16 mouse cellular contexts compared by ENCODE assay signal in the genomic region with DNA sequence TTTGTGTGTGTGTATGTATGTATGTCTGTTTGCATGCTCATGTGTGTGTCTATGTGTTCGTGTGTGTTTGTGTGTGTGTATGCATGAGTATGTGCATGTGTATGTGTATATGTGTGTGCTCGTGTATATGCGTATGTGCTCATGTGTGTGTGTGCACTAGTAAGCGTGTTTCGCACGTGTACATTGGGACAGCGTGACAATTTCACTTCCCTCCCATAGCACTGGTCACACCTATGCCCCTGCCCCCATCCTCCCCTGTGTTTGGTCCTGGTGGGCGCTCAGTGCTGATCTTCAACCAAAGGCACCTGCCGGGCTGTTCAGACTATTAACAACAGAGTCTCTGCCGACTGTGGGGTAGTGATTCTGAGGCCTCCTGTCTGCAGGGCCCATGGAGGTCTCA. TPM values are rescaled to one million over a fixed set of nuclear protein-coding genes. Genes with fewer than 3 reads are reported as not detected.
"Had no signal": no experiment of that assay in that cellular context is flagged by ENCODE, and none has a peak within 500 bp of the region (broad histone marks: within the 10 kb centered on the region; RNA-seq: fewer than 3 reads in every experiment).

No protein-coding gene starts in this region.

- H3K9ac ChIP-seq: liver, embryonic 14.5 days; neural tube, embryonic 12.5 days; stomach, embryonic 15.5 days had no signal

- DNase-seq: kidney, adult 9 months; kidney, postnatal 10 days; kidney, postnatal 4 days; layer of hippocampus, postnatal 36 days; lung, adult 18-20 months; midbrain, embryonic 14.5 days; thymus, postnatal 14 days had no signal

- ATAC-seq: intestine, postnatal 0 days had no signal

- H3K4me2 ChIP-seq: limb, embryonic 13.5 days; neural tube, embryonic 12.5 days; stomach, embryonic 15.5 days had no signal

- H3K9me3 ChIP-seq: limb, embryonic 13.5 days; midbrain, embryonic 10.5 days; neural tube, embryonic 12.5 days; stomach, embryonic 15.5 days had no signal

- H3K27ac ChIP-seq: liver, embryonic 14.5 days; neural tube, embryonic 12.5 days; stomach, embryonic 15.5 days had no signal

- H3K4me3 ChIP-seq: limb, embryonic 13.5 days; midbrain, embryonic 10.5 days; neural tube, embryonic 12.5 days; stomach, embryonic 15.5 days had no signal

- H3K27me3 ChIP-seq: limb, embryonic 13.5 days; neural tube, embryonic 12.5 days; stomach, embryonic 15.5 days had no signal

- H3K4me1 ChIP-seq: stomach, embryonic 15.5 days had no signal

- H3K36me3 ChIP-seq: limb, embryonic 13.5 days; midbrain, embryonic 10.5 days; neural tube, embryonic 12.5 days; stomach, embryonic 15.5 days had no signal

RNA-seq across cellular contexts. Expression of gene Matn1, which starts 36.1 kb away (rescaled TPM):
- total RNA-seq: liver, adult 2 months; monocyte, adult 5-6 weeks; neutrophil, adult 5-6 weeks had no signal
- polyA plus RNA-seq: intestine, postnatal 0 days; liver, adult 2 months; midbrain, embryonic 10.5 days; midbrain, embryonic 14.5 days; stomach, embryonic 15.5 days had no signal
